Mouse (Mus musculus) heart, embryonic 13.5 days (tissue): ENCODE data around the gene Capns1. TPM values are rescaled to one million over a fixed set of nuclear protein-coding genes. Genes with fewer than 3 reads are reported as not detected.
"Not testable (repeated sequence)": the region's sequence is repeated elsewhere in the genome, so short reads cannot be mapped to it uniquely, and the experiment has no call there.

ENCODE experiments used
- ATAC-seq: fragments of 200-750 bp; cut with Nextera tagmentation; 2 replicates; pipeline ENCODE4 v1.8.0; 2017; ENCODE audit warnings: moderate TSS enrichment; ENCODE audit not compliant: insufficient number of reproducible peaks, low FRiP score, low TSS enrichment; ENCODE audit errors: extremely low read depth
- H3K27ac ChIP-seq: fragments of 300-500 bp; sonication (generic); replicated peaks from 2 replicates; pipeline ENCODE4 v1.5.1; 2015; ENCODE audit warnings: moderate library complexity, mild to moderate bottlenecking, inconsistent platforms
- H3K27me3 ChIP-seq: fragments of 300-500 bp; sonication (generic); replicated peaks from 2 replicates; pipeline ENCODE4 v1.6.1; 2015; ENCODE audit warnings: mild to moderate bottlenecking, inconsistent platforms
- H3K36me3 ChIP-seq: fragments of 300-500 bp; sonication (generic); 2 replicates; pipeline ENCODE4 v1.6.1; 2015; ENCODE audit warnings: mild to moderate bottlenecking, inconsistent platforms
- H3K4me1 ChIP-seq: fragments of 300-500 bp; sonication (generic); 2 replicates; pipeline ENCODE4 v1.6.1; 2015; ENCODE audit warnings: inconsistent platforms
- H3K4me2 ChIP-seq: fragments of 300-500 bp; sonication (generic); 2 replicates; pipeline ENCODE4 v1.6.1; 2015; ENCODE audit warnings: inconsistent platforms, mild to moderate bottlenecking, moderate library complexity
- H3K4me3 ChIP-seq: fragments of 300-500 bp; sonication (generic); 2 replicates; pipeline ENCODE4 v1.5.1; 2015; ENCODE audit warnings: moderate library complexity, mild to moderate bottlenecking, inconsistent platforms
- H3K9ac ChIP-seq: fragments of 300-500 bp; sonication (generic); 2 replicates; pipeline ENCODE4 v1.6.1; 2015; ENCODE audit warnings: inconsistent platforms, mild to moderate bottlenecking, moderate library complexity
- H3K9me3 ChIP-seq: fragments of 300-500 bp; sonication (generic); 2 replicates; pipeline ENCODE4 v1.6.1; 2016; ENCODE audit warnings: inconsistent platforms
- WGBS: fragments of 180-500 bp; shearing (Covaris S2); methylation state at CpG from one replicate; pipeline ENCODE4 v1.1.7; 2015; ENCODE audit warnings: mixed read lengths; 5-methylcytosine and 5-hydroxymethylcytosine counted together
- polyA plus RNA-seq: library from polyadenylated mRNA; unstranded; fragments of >200 nt; fragmentation: Nextera tagmentation; extraction: Ambion mirVana; gene quantifications from 2 replicates; pipeline ENCODE4 v1.2.1, GENCODE M21; 2015

The Capns1 gene
- polyA plus RNA-seq, 1 experiment from 2014 or later: 81.8 TPM

DNA sequence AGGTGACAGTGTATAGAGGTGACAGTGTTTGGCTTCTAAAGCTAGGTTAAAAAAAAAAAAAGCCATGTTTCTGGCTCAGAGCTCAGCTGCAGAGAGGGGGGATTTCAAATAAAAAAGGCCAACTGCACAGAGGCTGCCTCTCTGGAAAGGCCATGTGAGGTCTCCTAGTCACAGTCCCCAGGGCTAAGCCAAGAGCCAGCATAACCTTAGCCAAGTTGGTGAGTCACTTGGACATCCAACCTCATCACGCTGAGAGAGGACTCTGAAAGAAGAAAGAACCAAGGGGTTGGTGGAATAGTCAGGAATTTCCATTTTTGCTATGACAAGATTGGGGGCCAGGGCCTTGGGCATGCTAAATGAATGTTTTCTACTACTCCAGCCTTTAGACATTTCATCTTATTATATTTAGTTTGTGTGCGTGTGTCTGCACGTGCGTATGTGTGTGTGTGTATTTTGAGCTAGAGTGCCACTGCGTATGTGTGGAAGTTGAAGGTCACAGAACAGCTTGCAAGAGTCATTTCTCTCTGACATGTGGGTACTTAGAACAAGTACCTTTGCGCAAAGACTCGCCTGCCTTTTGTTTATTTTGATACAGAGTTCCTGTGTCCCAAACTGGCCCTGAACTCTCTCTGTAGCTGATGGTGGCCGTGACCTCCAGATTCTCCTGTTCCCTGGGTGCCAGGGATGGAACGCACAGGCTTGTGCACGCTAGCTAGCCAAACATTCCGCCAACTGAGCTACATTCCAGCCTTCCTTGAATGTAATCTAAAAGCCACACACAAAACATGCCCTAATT lies 4.5 kb upstream of the Capns1 start:
- no peak overlapping the region for H3K27ac ChIP-seq
- H3K4me2 ChIP-seq: no peak overlapping the region
- no peaks in the 10 kb centered on the region for H3K27me3 ChIP-seq
- 64% methylated on average over 11 of the region's 11 CpGs for WGBS
- no peaks in the 10 kb centered on the region for H3K36me3 ChIP-seq
- H3K9me3 ChIP-seq: no peaks in the 10 kb centered on the region
- H3K4me1 ChIP-seq: peaks cover 18% of the 10 kb centered on the region
- no peak overlapping the region for H3K9ac ChIP-seq
- no peak for ATAC-seq
- no peak overlapping the region for H3K4me3 ChIP-seq

DNA sequence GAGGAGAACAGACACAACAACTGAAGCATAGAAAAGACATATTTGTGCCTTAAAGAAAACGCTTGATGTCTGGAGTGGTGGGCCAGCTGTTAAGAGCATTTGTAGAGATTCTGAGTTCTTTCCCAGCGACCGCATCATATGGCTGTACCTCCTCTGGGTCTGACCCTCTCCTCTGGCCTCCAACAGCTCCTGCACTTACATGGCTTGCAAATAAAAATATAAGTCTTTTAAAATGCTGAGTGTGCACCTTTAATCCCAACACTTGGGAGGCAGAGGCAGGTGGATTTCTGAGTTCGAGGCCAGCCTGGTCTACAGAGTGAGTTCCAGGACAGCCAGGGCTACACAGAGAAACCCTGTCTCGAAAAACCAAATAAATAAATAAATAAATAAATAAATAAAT lies 2.0 kb upstream of the Capns1 start:
- ATAC-seq: not testable (repeated sequence)
- WGBS: 85% methylated on average over 5 of the region's 5 CpGs

DNA sequence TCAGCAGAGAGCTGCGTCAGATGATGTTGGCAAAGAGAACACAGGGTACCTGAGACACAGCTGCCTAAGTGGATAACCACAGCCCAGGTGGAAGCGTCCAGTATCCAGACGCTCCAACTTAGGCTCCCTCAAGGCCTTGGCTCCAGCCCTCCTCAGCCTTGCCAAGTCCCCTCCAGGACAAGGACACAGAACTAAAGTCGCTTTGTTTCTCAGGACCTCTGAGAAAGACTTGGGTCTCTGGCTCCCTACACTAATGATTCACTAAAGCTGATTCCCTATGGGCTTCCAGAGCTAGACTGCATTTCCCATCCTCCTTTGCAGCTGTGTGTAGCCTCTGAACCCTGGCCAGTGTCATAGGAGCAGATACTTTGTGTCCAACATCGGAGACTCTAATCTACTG lies 1.6 kb upstream of the Capns1 start:
- H3K27ac ChIP-seq: no peak overlapping the region
- WGBS: 81% methylated on average over 5 of the region's 5 CpGs
- no peaks in the 10 kb centered on the region for H3K9me3 ChIP-seq
- no peak overlapping the region for H3K9ac ChIP-seq
- ATAC-seq: no peak
- no peak overlapping the region for H3K4me3 ChIP-seq
- H3K27me3 ChIP-seq: no peaks in the 10 kb centered on the region
- H3K36me3 ChIP-seq: no peaks in the 10 kb centered on the region
- H3K4me1 ChIP-seq: peaks cover 24% of the 10 kb centered on the region
- no peak overlapping the region for H3K4me2 ChIP-seq

More for the DNA sequence above, 2.0 kb upstream of the Capns1 start:
- H3K27ac ChIP-seq, H3K9ac ChIP-seq, H3K9me3 ChIP-seq, H3K27me3 ChIP-seq, H3K36me3 ChIP-seq, H3K4me3 ChIP-seq, H3K4me2 ChIP-seq: not testable (repeated sequence)
- H3K4me1 ChIP-seq: peaks cover 20% of the 10 kb centered on the region

DNA sequence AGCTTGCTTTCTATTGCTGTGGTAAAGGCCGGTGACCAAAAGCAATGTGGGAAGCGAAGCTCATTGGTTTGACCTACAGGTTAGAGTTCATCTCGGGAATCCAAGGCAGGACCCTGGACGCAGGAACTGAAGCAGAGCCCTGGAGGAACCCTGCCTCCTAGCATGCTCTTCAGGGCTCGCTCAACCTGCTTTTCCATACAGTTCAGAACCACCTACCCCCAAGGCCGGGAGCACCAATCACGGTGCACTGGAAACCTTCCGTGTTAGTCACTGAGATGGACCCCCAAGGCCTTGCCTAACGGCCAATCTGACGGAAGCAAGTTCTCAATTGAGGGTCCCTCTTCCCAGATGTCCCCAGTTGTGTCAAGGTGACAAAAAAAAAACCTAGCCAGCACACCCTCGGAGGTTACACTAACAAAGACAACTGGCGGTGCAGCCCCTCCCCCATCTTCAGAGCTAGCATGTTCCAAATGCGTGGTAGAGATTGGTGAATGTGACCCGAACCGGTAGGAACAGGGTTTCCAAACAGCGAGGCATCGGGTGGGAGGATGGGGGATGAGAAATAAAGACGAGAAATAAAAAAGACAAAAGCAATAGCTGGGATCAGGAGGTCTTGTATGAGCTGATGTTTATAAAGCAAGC lies 1.0 kb upstream of the Capns1 start:
- Histone ChIP-seq H3K4me2 (no peak overlapping the region), H3K27me3 (no peaks in the 10 kb centered on the region), H3K4me3 (no peak overlapping the region), H3K9ac (no peak overlapping the region), H3K9me3 (no peaks in the 10 kb centered on the region), H3K4me1 (peaks cover 23% of the 10 kb centered on the region), H3K36me3 (no peaks in the 10 kb centered on the region), H3K27ac (no peak overlapping the region)
- no peak for ATAC-seq
- 70% methylated on average over 18 of the region's 18 CpGs for WGBS

DNA sequence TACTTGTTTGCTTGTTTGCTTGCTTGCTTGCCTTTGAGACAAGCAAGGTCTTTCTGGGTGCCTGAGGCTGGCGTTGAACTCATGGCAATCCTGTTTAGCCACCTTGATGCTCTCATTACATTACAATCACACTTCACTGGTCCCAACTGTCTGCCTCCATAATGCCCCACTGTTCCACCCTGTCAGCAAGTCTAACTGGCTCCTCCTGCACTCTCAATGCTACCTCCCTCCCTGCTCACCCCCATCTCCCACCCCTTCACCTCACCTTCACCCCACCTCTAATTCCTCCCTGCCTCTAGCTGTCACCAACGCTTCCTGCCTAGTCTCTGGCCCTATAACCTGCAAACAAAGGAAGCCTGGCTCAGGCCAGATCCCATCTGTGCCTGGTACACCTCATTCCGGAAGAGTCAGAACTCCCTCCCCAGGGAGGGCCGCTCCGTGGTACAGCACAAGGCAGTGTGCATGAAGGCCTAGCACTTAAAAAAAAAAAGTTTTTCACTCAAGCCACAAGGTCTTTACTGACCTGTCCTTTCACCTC lies 950 bp downstream of the Capns1 start:
- H3K4me2 ChIP-seq: no peak overlapping the region
- WGBS: 50% methylated on average over 5 of the region's 5 CpGs
- H3K4me3 ChIP-seq: no peak overlapping the region
- ATAC-seq: no peak
- H3K36me3 ChIP-seq: peaks cover 2% of the 10 kb centered on the region; the same call in 1 of the 2 replicates
- peaks cover 24% of the 10 kb centered on the region for H3K4me1 ChIP-seq
- no peak overlapping the region for H3K9ac ChIP-seq
- H3K27me3 ChIP-seq: no peaks in the 10 kb centered on the region
- no peaks in the 10 kb centered on the region for H3K9me3 ChIP-seq
- no peak overlapping the region for H3K27ac ChIP-seq

DNA sequence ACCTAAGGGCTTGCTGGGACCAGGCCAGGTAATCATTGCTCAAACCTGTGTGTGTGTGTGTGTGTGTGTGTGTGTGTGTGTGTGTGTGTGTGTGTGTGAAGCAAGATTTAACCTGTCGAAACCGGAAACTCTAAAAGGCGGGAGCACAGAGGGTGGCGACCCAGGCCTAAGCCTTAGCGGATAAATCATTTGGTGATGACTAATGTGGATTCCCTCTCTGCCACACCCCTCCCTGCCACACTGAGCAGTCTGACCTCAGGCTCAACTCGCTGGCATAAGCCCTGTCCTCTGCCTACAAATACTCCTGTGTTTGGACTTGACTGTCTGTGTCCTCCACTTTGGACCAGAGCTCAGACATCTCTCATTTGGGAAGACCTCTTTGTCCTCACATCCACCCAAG lies 2.4 kb downstream of the Capns1 start:
- no peaks in the 10 kb centered on the region for H3K9me3 ChIP-seq
- no peak overlapping the region for H3K4me2 ChIP-seq
- no peaks in the 10 kb centered on the region for H3K27me3 ChIP-seq
- 62% methylated on average over 6 of the region's 6 CpGs for whole genome bisulfite sequencing
- H3K27ac ChIP-seq: no peak overlapping the region
- peaks cover 16% of the 10 kb centered on the region for H3K36me3 ChIP-seq
- peaks cover 27% of the 10 kb centered on the region for H3K4me1 ChIP-seq
- no peak for ATAC-seq
- no peak overlapping the region for H3K4me3 ChIP-seq
- H3K9ac ChIP-seq: 0 out of 2 replicates have a peak overlapping the region, but pooled peaks have one; percentile 1

DNA sequence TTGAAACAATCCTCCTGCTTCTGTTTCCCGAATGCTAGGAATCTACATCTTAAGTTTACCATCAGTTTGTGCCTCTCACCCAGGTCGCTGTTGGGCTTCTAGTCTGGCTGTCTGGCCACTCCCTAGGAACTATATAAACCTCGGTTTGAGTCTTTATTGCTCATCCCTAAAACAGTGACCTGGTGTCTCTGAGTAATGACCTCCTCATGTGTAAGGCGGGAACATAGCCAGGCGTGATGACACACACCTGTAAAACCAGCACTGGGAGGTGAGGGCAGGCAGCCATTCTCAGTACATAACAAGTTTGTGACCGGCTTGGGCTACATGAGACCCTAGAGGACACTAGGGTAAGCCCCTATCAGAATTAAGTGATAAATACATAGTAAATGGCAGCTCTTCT lies 3.1 kb downstream of the Capns1 start:
- peak overlapping the region; percentile 93 for H3K4me2 ChIP-seq
- H3K9ac ChIP-seq: peak overlapping the region; percentile 98
- WGBS: 62% methylated on average over 6 of the region's 6 CpGs
- H3K27me3 ChIP-seq: no peaks in the 10 kb centered on the region
- H3K27ac ChIP-seq: no peak overlapping the region
- H3K4me1 ChIP-seq: peaks cover 27% of the 10 kb centered on the region
- no peaks in the 10 kb centered on the region for H3K9me3 ChIP-seq
- H3K4me3 ChIP-seq: peak overlapping the region; percentile 91
- peaks cover 24% of the 10 kb centered on the region for H3K36me3 ChIP-seq
- ATAC-seq: no peak

DNA sequence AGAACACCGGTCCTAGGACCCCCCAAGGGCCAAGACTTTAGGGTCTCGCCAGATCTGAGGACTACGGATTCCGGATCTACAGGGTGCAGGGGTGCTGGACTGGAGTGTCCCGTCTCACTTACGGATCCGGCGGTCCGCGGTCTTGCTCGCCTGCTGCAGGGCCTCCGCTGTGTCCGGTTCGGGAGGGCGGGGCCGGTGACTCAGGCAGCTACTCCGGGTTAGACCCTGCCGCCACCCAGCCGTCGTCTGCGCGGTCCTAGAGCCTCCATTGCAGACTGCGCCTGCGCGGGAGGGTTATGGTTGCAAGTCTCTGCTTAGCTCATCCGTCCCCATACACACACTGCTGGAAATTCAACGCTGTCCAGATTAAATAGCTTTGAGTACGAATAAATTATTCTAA lies 3.7 kb downstream of the Capns1 start:
- H3K4me1 ChIP-seq: peaks cover 27% of the 10 kb centered on the region
- H3K27ac ChIP-seq: peak overlapping the region; percentile 93
- under 1% methylated on average over 28 of the region's 28 CpGs for WGBS

DNA sequence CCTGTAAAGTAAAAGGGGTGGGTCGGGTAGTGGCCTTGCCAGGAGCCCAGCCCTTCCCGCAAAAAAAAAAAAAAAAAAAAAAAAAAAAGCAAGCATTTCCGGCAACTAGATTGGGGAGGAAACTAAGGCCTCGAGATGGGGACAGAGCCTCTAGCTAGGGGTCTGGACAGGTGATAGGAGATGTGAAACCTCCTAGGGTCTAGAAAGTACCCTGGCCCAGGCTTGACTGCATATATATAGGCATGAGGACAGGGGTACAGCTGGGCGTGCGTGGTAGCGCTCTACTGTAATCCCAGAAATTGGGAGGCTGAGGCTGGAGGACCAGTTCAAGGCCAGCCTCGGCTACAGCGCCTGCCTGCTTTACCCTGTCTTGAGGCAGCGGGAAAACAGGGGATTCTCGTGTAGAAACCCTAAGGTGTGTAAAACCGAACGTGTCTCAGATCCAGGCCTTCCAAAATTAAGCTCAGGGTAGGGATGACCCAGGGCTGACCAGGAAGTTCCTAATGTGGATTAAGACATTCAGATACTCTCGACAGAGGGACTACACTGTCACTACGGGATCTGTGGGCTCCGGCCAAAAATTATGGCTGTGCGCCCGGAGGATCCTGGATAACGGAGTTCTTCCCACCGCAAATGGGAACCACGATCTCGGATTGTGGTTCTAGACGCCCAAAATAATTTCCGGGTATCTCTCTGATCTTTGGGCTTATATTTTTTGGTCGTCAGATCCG lies 4.3 kb downstream of the Capns1 start:
- H3K4me3 ChIP-seq: peak overlapping the region; percentile 91
- peak overlapping the region; percentile 93 for H3K27ac ChIP-seq
- no peaks in the 10 kb centered on the region for H3K9me3 ChIP-seq
- WGBS: under 1% methylated on average over 26 of the region's 26 CpGs
- peaks cover 27% of the 10 kb centered on the region for H3K4me1 ChIP-seq
- no peaks in the 10 kb centered on the region for H3K27me3 ChIP-seq
- H3K9ac ChIP-seq: peak overlapping the region; percentile 98
- H3K36me3 ChIP-seq: peaks cover 34% of the 10 kb centered on the region
- ATAC-seq: peak; percentile 1; the same call in 1 of the 2 replicates
- H3K4me2 ChIP-seq: peak overlapping the region; percentile 93

More for the DNA sequence above, 3.7 kb downstream of the Capns1 start:
- H3K36me3 ChIP-seq: peaks cover 29% of the 10 kb centered on the region
- peak overlapping the region; percentile 98 for H3K9ac ChIP-seq
- H3K9me3 ChIP-seq: no peaks in the 10 kb centered on the region
- no peaks in the 10 kb centered on the region for H3K27me3 ChIP-seq
- peak; percentile 88 for ATAC-seq
- peak overlapping the region; percentile 91 for H3K4me3 ChIP-seq
- peak overlapping the region; percentile 93 for H3K4me2 ChIP-seq

DNA sequence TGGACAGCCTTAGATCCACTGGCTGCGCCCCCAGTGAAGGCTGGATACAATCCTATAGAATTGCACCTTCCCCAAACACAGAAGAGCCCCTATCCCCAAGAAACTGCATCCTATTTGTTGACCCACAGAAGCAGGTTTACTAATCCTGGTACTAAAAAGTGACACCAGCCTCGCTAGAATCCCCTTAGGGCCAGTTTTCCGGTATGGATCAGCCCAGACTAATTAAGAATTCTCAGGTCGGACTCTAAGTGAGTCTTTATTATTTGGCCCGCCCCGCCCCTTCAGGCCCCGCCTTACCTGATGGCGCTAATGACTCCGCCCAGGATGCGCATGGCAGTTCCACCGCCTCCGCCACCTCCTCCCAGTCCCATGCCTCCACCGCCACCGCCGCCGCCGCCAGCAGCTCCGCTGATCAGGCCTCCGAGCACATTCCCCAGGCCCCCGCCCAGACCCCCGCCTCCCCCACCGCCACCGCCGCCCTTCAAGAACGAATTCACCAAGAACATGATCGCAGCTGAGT lies 5.0 kb downstream of the Capns1 start:
- Histone ChIP-seq H3K4me1 (peaks cover 27% of the 10 kb centered on the region), H3K36me3 (peaks cover 40% of the 10 kb centered on the region), H3K9ac (peak overlapping the region; percentile 98), H3K27ac (peak overlapping the region; percentile 93), H3K4me3 (peak overlapping the region; percentile 91), H3K27me3 (no peaks in the 10 kb centered on the region), H3K4me2 (peak overlapping the region; percentile 93), H3K9me3 (no peaks in the 10 kb centered on the region)
- ATAC-seq: peak; percentile 71
- under 1% methylated on average over 20 of the region's 26 CpGs for WGBS

DNA sequence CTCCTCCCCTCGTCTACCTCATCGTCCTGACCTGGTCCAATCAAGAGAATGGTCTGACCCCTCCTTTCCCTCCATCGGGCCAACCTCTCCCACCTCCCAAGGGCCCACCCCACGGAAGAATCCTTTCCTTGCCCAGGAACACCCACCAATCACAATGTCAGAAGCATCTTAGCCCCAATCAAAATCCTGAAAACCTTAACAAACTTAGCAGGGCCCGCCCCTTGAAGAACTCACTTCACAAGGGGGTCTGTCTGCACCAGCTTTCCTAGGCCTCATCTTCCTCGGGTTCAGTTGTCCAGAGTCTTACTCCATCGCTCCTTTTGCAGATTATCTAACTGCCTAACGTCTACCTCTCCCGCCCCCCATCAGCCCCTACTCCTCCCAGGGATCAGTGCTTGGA lies 5.6 kb downstream of the Capns1 start:
- 22% methylated on average over 9 of the region's 9 CpGs for WGBS
- H3K9me3 ChIP-seq: no peaks in the 10 kb centered on the region

More for the DNA sequence above, 5.6 kb downstream of the Capns1 start:
- peak overlapping the region; percentile 98 for H3K9ac ChIP-seq
- H3K27me3 ChIP-seq: no peaks in the 10 kb centered on the region
- peak overlapping the region; percentile 93 for H3K4me2 ChIP-seq
- peaks cover 47% of the 10 kb centered on the region for H3K36me3 ChIP-seq
- ATAC-seq: no peak
- peak overlapping the region; percentile 91 for H3K4me3 ChIP-seq
- peak overlapping the region; percentile 93; the same call in 1 of the 2 replicates for H3K27ac ChIP-seq
- H3K4me1 ChIP-seq: peaks cover 21% of the 10 kb centered on the region
